Comparison of ENCODE assay signal across 10 mouse cellular contexts in the genomic region with DNA sequence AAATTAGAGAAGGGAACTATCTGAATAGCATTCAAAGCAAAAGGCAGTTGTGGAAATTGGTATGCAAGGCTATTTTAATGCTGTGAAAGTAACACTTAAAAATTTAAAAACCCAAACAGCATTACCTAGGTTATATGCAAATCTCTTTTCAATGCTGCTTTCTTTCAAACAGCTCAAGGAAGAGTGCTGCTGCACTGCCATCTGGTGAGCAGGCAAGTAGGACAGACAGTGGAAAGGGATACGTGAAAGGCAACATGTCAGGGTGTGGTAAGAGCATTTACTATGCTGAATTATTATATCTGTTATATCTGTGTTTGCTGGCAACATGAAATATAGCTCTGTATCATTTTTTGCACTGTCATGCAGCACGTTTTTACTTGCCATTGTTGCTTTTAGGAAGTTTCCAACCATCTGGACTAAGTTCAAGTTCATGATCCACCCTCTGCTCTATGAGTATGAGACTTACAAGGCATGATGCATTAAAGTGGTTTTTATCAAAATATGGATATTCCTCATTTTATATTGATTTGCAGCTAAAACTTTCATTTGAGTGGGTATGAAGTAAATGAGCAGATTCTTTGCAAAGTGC.
DNase-seq lines count a peak whose midpoint lies in the region; ATAC-seq lines count a peak whose summit lies in the region.
"Had no signal": no experiment of that assay in that cellular context is flagged by ENCODE, and none has a peak within 500 bp of the region (broad histone marks: within the 10 kb centered on the region; RNA-seq: fewer than 3 reads in every experiment).

No protein-coding gene starts in this region.

- DNase-seq in forebrain, embryonic 11.5 days (ENCODE audit: low spot score), result no peak
- DNase-seq in forebrain, embryonic 10.5 days (ENCODE audit: extremely low spot score, low spot score), result no peak
- peak; percentile 25 for DNase-seq in left cerebral cortex, adult 11 months (ENCODE audit: low spot score)
- peak; percentile 34 for DNase-seq in right cerebral cortex, postnatal 14 days
- DNase-seq in thymus, postnatal 4 days, result no peak
- DNase-seq in cerebellum, adult 9-11 months, result no peak
- no peak for DNase-seq in gastrocnemius, postnatal 14 days

- H3K4me1 ChIP-seq in forebrain, embryonic 11.5 days (replicated peaks; ENCODE audit: control insufficient read depth, insufficient read depth, low read length), result no peaks in the 10 kb centered on the region
- peaks cover 15% of the 10 kb centered on the region for H3K4me1 ChIP-seq in forebrain, embryonic 10.5 days
- H3K4me1 ChIP-seq in forebrain, embryonic 15.5 days, result no peaks in the 10 kb centered on the region
- H3K4me1 ChIP-seq: embryonic facial prominence, embryonic 15.5 days; neural tube, embryonic 13.5 days had no signal

- no peak overlapping the region for H3K27ac ChIP-seq in forebrain, embryonic 11.5 days (ENCODE audit: low read depth, low read length)
- H3K27ac ChIP-seq in forebrain, embryonic 10.5 days, result no peak overlapping the region
- H3K27ac ChIP-seq in forebrain, embryonic 15.5 days (replicated peaks), result no peak overlapping the region
- H3K27ac ChIP-seq: embryonic facial prominence, embryonic 15.5 days; neural tube, embryonic 13.5 days had no signal

- ATAC-seq in forebrain, embryonic 11.5 days (replicated peaks; ENCODE audit: low FRiP score), result peak; percentile 71; the same call in 1 of the 2 replicates
- peak; percentile 88 for ATAC-seq in forebrain, embryonic 15.5 days (replicated peaks)

- no peak overlapping the region for H3K9ac ChIP-seq in forebrain, embryonic 11.5 days (ENCODE audit: low read length)
- H3K9ac ChIP-seq in forebrain, embryonic 15.5 days (replicated peaks), result no peak overlapping the region
- H3K9ac ChIP-seq: embryonic facial prominence, embryonic 15.5 days; neural tube, embryonic 13.5 days had no signal

- H3K4me3 ChIP-seq in forebrain, embryonic 11.5 days (ENCODE audit: low read depth, low read length), result no peak overlapping the region
- no peak overlapping the region for H3K4me3 ChIP-seq in forebrain, embryonic 10.5 days
- no peak overlapping the region for H3K4me3 ChIP-seq in forebrain, embryonic 15.5 days
- H3K4me3 ChIP-seq: embryonic facial prominence, embryonic 15.5 days; neural tube, embryonic 13.5 days had no signal

- no peak overlapping the region for H3K4me2 ChIP-seq in forebrain, embryonic 11.5 days (ENCODE audit: low read depth, low read length, severe bottlenecking)
- H3K4me2 ChIP-seq in forebrain, embryonic 15.5 days (replicated peaks), result no peak overlapping the region
- H3K4me2 ChIP-seq: embryonic facial prominence, embryonic 15.5 days; neural tube, embryonic 13.5 days had no signal

- H3K9me3 ChIP-seq in forebrain, embryonic 11.5 days (ENCODE audit: control insufficient read depth, low read length), result no peaks in the 10 kb centered on the region
- H3K9me3 ChIP-seq in forebrain, embryonic 10.5 days, result no peaks in the 10 kb centered on the region
- no peaks in the 10 kb centered on the region for H3K9me3 ChIP-seq in forebrain, embryonic 15.5 days
- H3K9me3 ChIP-seq: embryonic facial prominence, embryonic 15.5 days; neural tube, embryonic 13.5 days had no signal

- no peaks in the 10 kb centered on the region for H3K36me3 ChIP-seq in forebrain, embryonic 11.5 days (ENCODE audit: control insufficient read depth, insufficient read depth, low read length)
- H3K36me3 ChIP-seq in forebrain, embryonic 10.5 days (replicated peaks), result no peaks in the 10 kb centered on the region
- no peaks in the 10 kb centered on the region for H3K36me3 ChIP-seq in forebrain, embryonic 15.5 days
- H3K36me3 ChIP-seq: embryonic facial prominence, embryonic 15.5 days; neural tube, embryonic 13.5 days had no signal

- intact Hi-C loops in gastrocnemius, postnatal 14 days (cut with DNase I; ENCODE audit: low total_unique reads), result no loop called here

- no peaks in the 10 kb centered on the region for H3K27me3 ChIP-seq in forebrain, embryonic 11.5 days (ENCODE audit: control insufficient read depth, insufficient read depth, low read length)
- no peaks in the 10 kb centered on the region for H3K27me3 ChIP-seq in forebrain, embryonic 10.5 days (ENCODE audit: poor library complexity, severe bottlenecking)
- no peaks in the 10 kb centered on the region for H3K27me3 ChIP-seq in forebrain, embryonic 15.5 days
- H3K27me3 ChIP-seq: embryonic facial prominence, embryonic 15.5 days; neural tube, embryonic 13.5 days had no signal

- 28% methylated on average over 2 of the region's 2 CpGs for WGBS in forebrain, embryonic 11.5 days
- 29% methylated on average over 2 of the region's 2 CpGs for WGBS in forebrain, embryonic 10.5 days
- WGBS in forebrain, embryonic 15.5 days, result 26% methylated on average over 2 of the region's 2 CpGs

Comparison
In these comparisons a context has a peak if more than half of its experiments do, and no peak if none do; other contexts are left out.
1. DNase-seq: peak in left cerebral cortex, adult 11 months (single experiment) and right cerebral cortex, postnatal 14 days (single experiment); none in forebrain, embryonic 11.5 days (single experiment), forebrain, embryonic 10.5 days (single experiment), thymus, postnatal 4 days (single experiment), cerebellum, adult 9-11 months (single experiment) and gastrocnemius, postnatal 14 days (single experiment).